Mouse (Mus musculus): ENCODE measurements at regions not wholly inside any gene's neighbourhood (a gene's known extent, or its start where the extent isn't known, plus 50 kb on each side); places are given as distances from the start of the nearest gene placed in this dataset.
"Not testable (repeated sequence)": the region's sequence is repeated elsewhere in the genome, so short reads cannot be mapped to it uniquely, and the experiment has no call there.

DNA sequence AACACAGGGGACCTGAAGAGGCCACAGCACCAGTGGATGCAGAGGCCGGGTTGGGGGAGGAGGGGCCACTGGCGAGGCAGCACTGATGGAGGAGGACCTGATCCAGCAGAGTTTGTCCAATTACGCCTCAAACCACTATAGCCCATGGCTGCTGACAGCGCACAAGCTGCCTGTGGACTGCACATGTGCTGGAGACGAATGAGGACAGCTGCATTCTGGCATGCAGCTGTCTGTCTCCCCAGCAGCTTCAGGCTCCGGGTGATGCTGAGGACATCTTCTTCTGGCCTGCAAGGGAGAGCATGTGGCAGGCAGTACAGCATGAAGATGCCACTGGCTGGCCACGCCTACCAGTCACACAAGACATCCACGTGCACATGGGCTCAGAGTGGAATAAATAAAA is 1055.2 kb downstream of the Basp1 start:
- H3K4me1 ChIP-seq: no peaks in the 10 kb centered on the region
- H3K27me3 ChIP-seq: no peaks in the 10 kb centered on the region
- ATAC-seq (ENCODE audit: low FRiP score, low read depth): 0 out of 2 replicates have a peak, but pooled peaks have one; percentile 11
- H3K36me3 ChIP-seq: no peaks in the 10 kb centered on the region
- H3K4me3 ChIP-seq: no peak overlapping the region
- 87% methylated on average over 8 of the region's 8 CpGs for WGBS
- H3K4me2 ChIP-seq (replicated peaks): no peak overlapping the region
- H3K27ac ChIP-seq: no peak overlapping the region
- no peaks in the 10 kb centered on the region for H3K9me3 ChIP-seq
- no peak overlapping the region for H3K9ac ChIP-seq

DNA sequence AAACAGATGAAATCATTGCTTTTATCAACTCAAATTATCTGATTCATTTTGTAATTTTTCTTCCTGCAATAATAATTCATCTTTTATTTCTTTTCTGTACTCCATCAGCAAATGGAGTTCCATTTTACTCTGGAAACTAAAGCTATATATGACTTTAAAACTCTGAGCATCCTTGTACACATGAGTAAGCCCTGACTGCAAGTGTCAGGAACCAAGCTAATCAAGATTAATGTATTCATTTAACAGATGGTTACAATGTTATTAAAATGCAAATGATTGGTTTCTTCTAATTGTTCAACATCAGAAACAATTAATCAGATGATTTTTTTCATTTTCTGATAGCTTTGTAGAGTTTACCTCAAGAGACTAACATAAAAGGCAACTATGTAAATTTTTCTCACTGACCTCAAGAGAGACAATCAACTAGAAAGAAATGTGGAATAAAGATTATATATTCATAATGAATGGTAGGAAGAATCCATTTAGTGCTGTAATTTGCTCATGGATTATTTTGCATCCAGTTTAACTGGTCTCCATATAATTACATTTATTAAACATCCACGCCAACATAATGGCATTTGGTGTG is 1064.5 kb downstream of the Basp1 start:
- H3K4me1 ChIP-seq: no peaks in the 10 kb centered on the region
- H3K36me3 ChIP-seq: no peaks in the 10 kb centered on the region
- ATAC-seq (ENCODE audit: low FRiP score, low read depth): no peak
- H3K9me3 ChIP-seq: no peaks in the 10 kb centered on the region
- H3K4me3 ChIP-seq: no peak overlapping the region
- H3K9ac ChIP-seq: no peak overlapping the region
- H3K27me3 ChIP-seq: no peaks in the 10 kb centered on the region
- no peak overlapping the region for H3K27ac ChIP-seq
- 81% methylated on average over 1 of the region's 1 CpGs for WGBS
- H3K4me2 ChIP-seq (replicated peaks): no peak overlapping the region

DNA sequence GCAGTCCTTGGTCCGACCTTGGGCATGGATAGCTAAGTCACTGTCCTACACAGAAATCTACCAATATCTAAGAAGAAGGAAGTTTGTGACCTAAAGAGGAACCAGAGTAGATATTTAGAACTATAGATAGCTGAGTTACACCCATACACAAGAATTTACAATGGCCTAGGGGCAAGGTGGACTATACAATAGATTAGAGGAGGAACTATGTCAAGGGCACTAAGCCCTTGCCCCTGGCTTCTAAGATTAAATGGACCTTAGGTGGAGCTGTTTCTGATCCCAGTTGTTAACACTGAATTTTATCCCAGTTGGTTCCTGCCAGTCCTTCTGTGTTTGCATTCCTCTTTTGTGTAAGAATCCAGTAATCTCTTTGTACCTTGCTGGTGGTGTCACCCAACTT is 1077.7 kb downstream of the Basp1 start:
- not testable (repeated sequence) for H3K36me3 ChIP-seq; ATAC-seq (ENCODE audit: low FRiP score, low read depth); H3K4me1 ChIP-seq; H3K9me3 ChIP-seq; H3K27ac ChIP-seq; H3K4me3 ChIP-seq; H3K9ac ChIP-seq; H3K27me3 ChIP-seq; H3K4me2 ChIP-seq (replicated peaks)
- WGBS: 77% methylated on average over 1 of the region's 1 CpGs

DNA sequence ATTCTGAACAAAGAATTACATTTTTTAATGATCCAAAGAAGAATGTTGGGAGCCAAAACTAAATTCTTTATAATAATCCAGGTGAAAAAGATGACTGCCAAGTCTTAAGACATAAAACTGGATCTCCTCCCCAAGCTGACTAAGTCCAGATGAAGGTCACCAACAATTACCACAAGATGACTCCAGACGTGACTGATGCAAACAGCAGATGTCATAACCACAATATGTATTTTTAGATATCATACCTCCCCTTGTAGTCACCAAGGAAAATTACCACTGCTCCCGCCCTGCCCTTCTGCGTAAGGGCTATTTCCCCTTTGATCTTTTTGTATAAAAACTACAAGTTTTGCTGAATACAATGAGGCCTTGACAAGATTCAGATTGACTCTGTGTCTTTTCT is 1110.4 kb downstream of the Basp1 start:
- not testable (repeated sequence) for H3K27me3 ChIP-seq; H3K4me3 ChIP-seq; H3K4me1 ChIP-seq; H3K4me2 ChIP-seq (replicated peaks); H3K9me3 ChIP-seq; H3K27ac ChIP-seq; ATAC-seq (ENCODE audit: low FRiP score, low read depth); H3K36me3 ChIP-seq; H3K9ac ChIP-seq
- 83% methylated on average over 3 of the region's 3 CpGs for WGBS

DNA sequence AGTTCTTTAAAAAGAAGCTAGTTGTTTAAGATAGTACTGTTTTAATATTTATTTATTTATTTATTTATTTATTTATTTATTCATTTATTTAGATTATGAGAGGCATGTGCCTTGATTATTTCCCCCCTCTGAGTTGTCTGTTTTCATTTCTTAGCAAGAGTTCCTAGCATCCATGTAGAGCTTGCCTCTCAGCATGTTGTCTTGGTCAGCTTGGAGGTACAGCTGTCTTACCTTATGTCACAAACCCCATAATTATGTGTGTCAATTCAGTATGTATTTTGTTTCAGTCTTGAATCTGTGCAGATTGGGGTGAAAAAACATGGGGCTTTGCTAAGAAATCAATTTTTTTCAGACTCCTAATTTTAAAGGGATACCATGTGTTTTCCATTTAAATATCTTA is 1116.3 kb downstream of the Basp1 start:
- Histone ChIP-seq H3K4me2 (replicated peaks) (no peak overlapping the region), H3K36me3 (no peaks in the 10 kb centered on the region), H3K27me3 (no peaks in the 10 kb centered on the region), H3K4me3 (no peak overlapping the region), H3K4me1 (no peaks in the 10 kb centered on the region), H3K9ac (no peak overlapping the region), H3K9me3 (no peaks in the 10 kb centered on the region), H3K27ac (no peak overlapping the region)
- no peak for ATAC-seq (ENCODE audit: low FRiP score, low read depth)

DNA sequence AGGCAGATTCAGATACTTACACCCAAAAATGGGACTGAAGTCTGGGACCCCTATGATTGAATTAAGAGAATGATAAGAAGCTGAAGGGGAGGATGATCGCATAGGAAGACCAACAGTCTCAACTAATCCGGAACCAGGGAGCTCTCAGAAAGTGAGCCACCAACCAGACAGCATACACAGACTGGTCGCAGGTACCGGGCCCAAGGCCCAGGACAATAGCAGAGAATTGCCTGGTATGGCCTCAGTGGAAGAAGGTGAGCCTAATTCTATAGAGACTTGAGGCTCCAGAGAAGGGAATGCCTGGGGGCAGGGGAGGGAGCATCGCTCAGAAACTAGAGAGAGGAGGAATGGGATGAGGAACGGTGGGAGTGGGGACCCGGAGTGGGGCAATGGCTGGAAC is 1116.8 kb downstream of the Basp1 start:
- ATAC-seq (ENCODE audit: low FRiP score, low read depth): no peak
- Histone ChIP-seq H3K27ac (no peak overlapping the region), H3K36me3 (no peaks in the 10 kb centered on the region), H3K27me3 (no peaks in the 10 kb centered on the region), H3K4me3 (no peak overlapping the region), H3K9me3 (no peaks in the 10 kb centered on the region), H3K4me1 (no peaks in the 10 kb centered on the region), H3K9ac (no peak overlapping the region), H3K4me2 (replicated peaks) (no peak overlapping the region)
- 86% methylated on average over 7 of the region's 7 CpGs for WGBS

DNA sequence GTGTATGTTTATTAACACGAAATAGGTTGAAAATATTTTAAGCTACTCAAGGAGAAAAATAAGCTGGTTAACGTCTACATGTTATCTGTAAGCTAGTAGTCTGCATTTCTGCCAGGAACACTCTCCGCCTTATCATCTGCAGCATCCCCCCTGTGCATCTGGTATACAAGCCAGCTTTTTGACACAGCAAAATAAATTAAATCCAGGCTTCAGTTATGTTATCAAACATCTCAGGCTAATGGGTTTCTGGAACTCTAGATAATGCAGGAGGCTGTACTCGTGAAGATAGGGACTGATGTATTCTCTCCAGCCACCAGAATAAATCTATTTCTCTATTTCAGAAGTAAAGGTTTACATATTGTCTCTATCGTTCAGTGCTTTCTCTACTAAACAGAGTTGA is 1138.5 kb downstream of the Basp1 start:
- H3K27me3 ChIP-seq: no peaks in the 10 kb centered on the region
- no peak overlapping the region for H3K9ac ChIP-seq
- no peak for ATAC-seq (ENCODE audit: low FRiP score, low read depth)
- 67% methylated on average over 5 of the region's 5 CpGs for WGBS
- no peak overlapping the region for H3K27ac ChIP-seq
- H3K4me1 ChIP-seq: no peaks in the 10 kb centered on the region
- H3K9me3 ChIP-seq: no peaks in the 10 kb centered on the region
- no peaks in the 10 kb centered on the region for H3K36me3 ChIP-seq
- H3K4me3 ChIP-seq: no peak overlapping the region
- no peak overlapping the region for H3K4me2 ChIP-seq (replicated peaks)

DNA sequence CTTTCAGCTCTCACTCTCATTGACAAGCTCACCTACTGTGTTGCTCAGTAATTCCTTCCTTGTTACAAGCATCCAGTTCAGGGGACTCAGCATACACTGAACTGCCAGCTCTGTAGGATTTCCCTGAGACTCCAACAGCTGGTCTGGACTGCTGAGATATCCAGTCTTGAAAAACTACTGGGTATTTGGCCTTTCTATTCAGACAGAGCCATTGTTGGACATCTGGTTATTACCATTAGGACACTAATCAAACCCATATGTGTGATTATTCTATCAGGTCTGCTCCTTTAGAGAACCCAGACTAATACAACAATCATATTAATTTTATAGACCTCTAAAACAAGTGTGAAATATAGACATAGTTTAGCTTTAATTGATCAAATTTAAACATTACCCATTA is 1146.2 kb downstream of the Basp1 start:
- ATAC-seq (ENCODE audit: low FRiP score, low read depth): no peak
- H3K9ac ChIP-seq: no peak overlapping the region

More for the DNA sequence above, 1146.2 kb downstream of the Basp1 start:
- Histone ChIP-seq H3K27me3 (no peaks in the 10 kb centered on the region), H3K36me3 (no peaks in the 10 kb centered on the region), H3K4me1 (no peaks in the 10 kb centered on the region), H3K4me3 (no peak overlapping the region), H3K27ac (no peak overlapping the region), H3K4me2 (replicated peaks) (no peak overlapping the region), H3K9me3 (no peaks in the 10 kb centered on the region)

Measured in limb, embryonic 13.5 days (tissue).